Mouse (Mus musculus): ENCODE results near the gene Ksr1. TPM values are rescaled to one million over a fixed set of nuclear protein-coding genes. Genes with fewer than 3 reads are reported as not detected.
A peak's percentile ranks its signal among the peaks of the same experiment; 100 is the strongest.
"Not testable (repeated sequence)": the region's sequence is repeated elsewhere in the genome, so short reads cannot be mapped to it uniquely, and the experiment has no call there.

Ksr1 gene
- polyA plus RNA-seq, 1 experiment, result 28.1 TPM

DNA sequence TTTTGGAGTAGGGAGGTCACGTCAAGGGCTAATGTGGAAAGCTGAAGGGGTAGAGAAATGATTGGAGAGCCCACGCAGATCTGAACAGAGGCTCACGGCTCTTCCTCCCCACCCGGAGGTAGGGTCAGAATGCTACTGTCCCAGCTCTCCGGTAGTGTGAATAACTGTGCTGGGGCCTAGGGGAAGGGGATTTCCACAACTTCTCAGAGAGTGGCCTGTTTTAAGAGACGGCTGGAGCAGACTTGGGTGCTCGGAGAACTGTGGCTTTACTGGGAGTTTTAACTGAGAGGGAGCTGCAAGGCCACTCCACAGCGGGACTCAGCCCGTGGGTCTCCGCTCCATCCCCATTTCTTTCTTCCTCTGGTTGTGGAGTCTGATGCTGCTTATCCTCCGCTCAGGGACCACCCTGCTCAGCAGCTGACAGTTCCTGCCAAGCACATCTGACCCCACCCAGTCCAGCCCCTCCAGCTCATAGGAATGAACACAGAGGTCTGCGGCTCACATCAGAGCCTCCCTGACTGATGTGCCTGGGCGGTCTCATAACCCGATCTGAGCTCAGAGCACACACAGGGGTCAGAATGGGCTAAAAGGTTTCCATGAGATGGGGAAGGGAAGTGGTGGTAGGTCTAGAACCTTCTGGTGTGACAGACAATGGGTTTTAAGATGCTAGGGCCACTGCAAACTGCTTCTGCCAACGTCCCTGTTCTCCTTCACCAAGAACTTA lies 131.4 kb downstream of the Ksr1 start:
- Histone ChIP-seq H3K27me3 (ENCODE audit: control insufficient read depth, insufficient read depth, low read length) (no peaks in the 10 kb centered on the region), H3K4me1 (replicated peaks; ENCODE audit: control insufficient read depth, insufficient read depth, low read length) (peaks cover 44% of the 10 kb centered on the region), H3K4me3 (ENCODE audit: control insufficient read depth, insufficient read depth, low read length) (no peak overlapping the region), H3K36me3 (ENCODE audit: control insufficient read depth, insufficient read depth, low read length) (no peaks in the 10 kb centered on the region), H3K27ac (ENCODE audit: control insufficient read depth, insufficient read depth, low read length) (no peak overlapping the region)
- 96% methylated on average over 15 of the region's 15 CpGs for WGBS
- no peak for TF ChIP-seq POLR2A (IDR thresholded peaks at IDR 0.05; ENCODE audit: control insufficient read depth, extremely low read depth, insufficient read depth, low read length, poor library complexity)
- no peak for TF ChIP-seq CTCF (IDR thresholded peaks at IDR 0.05; ENCODE audit: borderline replicate concordance, control insufficient read depth, extremely low read depth, insufficient read depth, low read length, poor library complexity)
- no peak for DNase-seq

DNA sequence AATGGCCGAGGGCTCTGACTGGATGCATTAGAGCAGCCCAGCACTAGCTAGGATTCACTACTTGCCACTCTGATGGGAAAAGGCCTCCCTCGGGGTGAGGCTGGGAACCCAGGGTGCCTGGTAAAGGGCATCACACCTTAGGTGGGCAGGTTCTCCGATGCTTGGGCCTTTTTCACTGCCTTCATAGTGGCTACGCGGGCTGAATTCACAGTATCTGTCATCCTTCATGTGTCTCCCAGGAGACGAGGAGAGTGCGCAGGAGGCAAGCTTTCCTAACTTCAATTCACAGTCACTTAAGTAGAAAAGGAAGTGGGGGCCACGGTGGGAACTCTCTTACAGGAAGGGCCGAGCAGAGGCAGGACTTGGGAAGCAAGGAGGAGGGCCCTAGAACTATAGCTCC lies 132.4 kb downstream of the Ksr1 start:
- DNase-seq, result no peak
- no peaks in the 10 kb centered on the region for H3K27me3 ChIP-seq (ENCODE audit: control insufficient read depth, insufficient read depth, low read length)
- TF ChIP-seq POLR2A (IDR thresholded peaks at IDR 0.05; ENCODE audit: control insufficient read depth, extremely low read depth, insufficient read depth, low read length, poor library complexity), result no peak
- no peak for TF ChIP-seq CTCF (IDR thresholded peaks at IDR 0.05; ENCODE audit: borderline replicate concordance, control insufficient read depth, extremely low read depth, insufficient read depth, low read length, poor library complexity)
- H3K36me3 ChIP-seq (ENCODE audit: control insufficient read depth, insufficient read depth, low read length), result no peaks in the 10 kb centered on the region
- 82% methylated on average over 9 of the region's 9 CpGs for WGBS
- H3K4me1 ChIP-seq (replicated peaks; ENCODE audit: control insufficient read depth, insufficient read depth, low read length), result peaks cover 41% of the 10 kb centered on the region
- H3K27ac ChIP-seq (ENCODE audit: control insufficient read depth, insufficient read depth, low read length), result no peak overlapping the region
- no peak overlapping the region for H3K4me3 ChIP-seq (ENCODE audit: control insufficient read depth, insufficient read depth, low read length)

DNA sequence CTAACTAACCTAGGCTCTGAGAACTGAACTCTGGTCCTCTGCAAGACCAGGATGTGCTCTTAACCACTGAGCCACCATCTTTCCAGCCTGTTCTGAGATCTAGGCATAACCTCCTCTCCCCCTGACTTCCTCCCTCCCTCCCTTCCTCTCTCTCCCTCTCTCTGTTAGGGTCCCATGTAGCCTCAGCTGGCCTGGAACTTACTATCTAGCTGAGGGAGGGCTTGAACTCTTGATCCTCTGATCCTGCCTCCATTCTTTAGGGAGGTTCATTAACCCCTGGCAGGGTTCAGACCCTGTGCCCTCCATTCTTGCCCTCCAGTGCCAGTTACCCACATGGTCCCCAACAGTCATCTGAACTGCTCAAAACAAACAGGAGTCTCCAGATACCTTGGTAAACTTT lies 133.2 kb downstream of the Ksr1 start:
- H3K36me3 ChIP-seq (ENCODE audit: control insufficient read depth, insufficient read depth, low read length), result no peaks in the 10 kb centered on the region
- H3K4me1 ChIP-seq (replicated peaks; ENCODE audit: control insufficient read depth, insufficient read depth, low read length), result peaks cover 48% of the 10 kb centered on the region
- H3K4me3 ChIP-seq (ENCODE audit: control insufficient read depth, insufficient read depth, low read length), result no peak overlapping the region
- TF ChIP-seq CTCF (IDR thresholded peaks at IDR 0.05; ENCODE audit: borderline replicate concordance, control insufficient read depth, extremely low read depth, insufficient read depth, low read length, poor library complexity) (no peak), POLR2A (IDR thresholded peaks at IDR 0.05; ENCODE audit: control insufficient read depth, extremely low read depth, insufficient read depth, low read length, poor library complexity) (no peak)
- H3K27me3 ChIP-seq (ENCODE audit: control insufficient read depth, insufficient read depth, low read length), result no peaks in the 10 kb centered on the region
- DNase-seq, result no peak
- no peak overlapping the region for H3K27ac ChIP-seq (ENCODE audit: control insufficient read depth, insufficient read depth, low read length)

DNA sequence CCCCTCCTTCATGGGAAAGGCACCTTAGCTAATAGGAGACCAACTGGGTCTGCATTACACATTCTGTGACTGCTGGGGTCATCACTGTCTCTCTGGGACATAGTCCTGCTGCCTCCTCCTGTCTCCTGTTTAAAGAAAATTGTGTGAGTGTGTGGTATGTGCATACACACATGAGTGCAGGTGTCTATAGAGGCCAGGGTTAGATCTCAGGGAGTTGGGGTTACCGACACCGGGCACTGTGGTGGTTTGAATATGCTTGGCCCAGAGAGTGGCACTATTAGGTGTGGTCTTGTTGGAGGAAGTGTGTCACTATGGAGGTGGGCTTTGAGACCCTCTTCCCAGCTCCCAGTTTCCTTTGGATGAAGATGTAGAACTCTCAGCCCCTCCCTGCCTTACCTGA lies 133.7 kb downstream of the Ksr1 start:
- Histone ChIP-seq H3K27me3 (ENCODE audit: control insufficient read depth, insufficient read depth, low read length) (no peaks in the 10 kb centered on the region), H3K4me1 (replicated peaks; ENCODE audit: control insufficient read depth, insufficient read depth, low read length) (peaks cover 50% of the 10 kb centered on the region), H3K36me3 (ENCODE audit: control insufficient read depth, insufficient read depth, low read length) (no peaks in the 10 kb centered on the region), H3K27ac (ENCODE audit: control insufficient read depth, insufficient read depth, low read length) (no peak overlapping the region), H3K4me3 (ENCODE audit: control insufficient read depth, insufficient read depth, low read length) (no peak overlapping the region)
- TF ChIP-seq CTCF (IDR thresholded peaks at IDR 0.05; ENCODE audit: borderline replicate concordance, control insufficient read depth, extremely low read depth, insufficient read depth, low read length, poor library complexity) (no peak), POLR2A (IDR thresholded peaks at IDR 0.05; ENCODE audit: control insufficient read depth, extremely low read depth, insufficient read depth, low read length, poor library complexity) (no peak)
- no peak for DNase-seq
- WGBS, result 94% methylated on average over 2 of the region's 2 CpGs

DNA sequence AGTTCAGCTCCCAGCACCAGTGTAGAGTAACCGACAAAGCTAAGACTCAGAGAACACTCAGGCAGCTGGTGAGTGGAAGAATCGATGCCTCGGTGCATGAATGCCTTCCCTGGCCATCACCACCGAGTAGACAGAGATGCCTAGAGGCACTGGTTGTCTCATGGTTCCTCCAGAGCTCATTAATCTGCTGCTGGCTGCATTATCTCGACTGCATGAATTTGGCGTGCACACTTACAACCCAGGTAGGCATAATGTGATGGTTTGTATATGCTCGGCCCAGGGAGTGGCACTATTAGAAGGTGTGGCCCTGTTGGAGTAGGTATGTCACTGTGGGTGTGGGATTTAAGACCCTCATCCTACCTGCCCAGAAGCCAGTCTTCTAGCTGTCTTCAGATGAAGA lies 137.3 kb downstream of the Ksr1 start:
- no peak overlapping the region for H3K4me3 ChIP-seq (ENCODE audit: control insufficient read depth, insufficient read depth, low read length)
- no peaks in the 10 kb centered on the region for H3K27me3 ChIP-seq (ENCODE audit: control insufficient read depth, insufficient read depth, low read length)
- H3K36me3 ChIP-seq (ENCODE audit: control insufficient read depth, insufficient read depth, low read length), result no peaks in the 10 kb centered on the region
- WGBS, result 96% methylated on average over 7 of the region's 7 CpGs
- H3K27ac ChIP-seq (ENCODE audit: control insufficient read depth, insufficient read depth, low read length), result peak overlapping the region; percentile 44; the same call in 1 of the 2 replicates
- no peak for TF ChIP-seq POLR2A (IDR thresholded peaks at IDR 0.05; ENCODE audit: control insufficient read depth, extremely low read depth, insufficient read depth, low read length, poor library complexity)
- peaks cover 32% of the 10 kb centered on the region for H3K4me1 ChIP-seq (replicated peaks; ENCODE audit: control insufficient read depth, insufficient read depth, low read length)
- no peak for DNase-seq

DNA sequence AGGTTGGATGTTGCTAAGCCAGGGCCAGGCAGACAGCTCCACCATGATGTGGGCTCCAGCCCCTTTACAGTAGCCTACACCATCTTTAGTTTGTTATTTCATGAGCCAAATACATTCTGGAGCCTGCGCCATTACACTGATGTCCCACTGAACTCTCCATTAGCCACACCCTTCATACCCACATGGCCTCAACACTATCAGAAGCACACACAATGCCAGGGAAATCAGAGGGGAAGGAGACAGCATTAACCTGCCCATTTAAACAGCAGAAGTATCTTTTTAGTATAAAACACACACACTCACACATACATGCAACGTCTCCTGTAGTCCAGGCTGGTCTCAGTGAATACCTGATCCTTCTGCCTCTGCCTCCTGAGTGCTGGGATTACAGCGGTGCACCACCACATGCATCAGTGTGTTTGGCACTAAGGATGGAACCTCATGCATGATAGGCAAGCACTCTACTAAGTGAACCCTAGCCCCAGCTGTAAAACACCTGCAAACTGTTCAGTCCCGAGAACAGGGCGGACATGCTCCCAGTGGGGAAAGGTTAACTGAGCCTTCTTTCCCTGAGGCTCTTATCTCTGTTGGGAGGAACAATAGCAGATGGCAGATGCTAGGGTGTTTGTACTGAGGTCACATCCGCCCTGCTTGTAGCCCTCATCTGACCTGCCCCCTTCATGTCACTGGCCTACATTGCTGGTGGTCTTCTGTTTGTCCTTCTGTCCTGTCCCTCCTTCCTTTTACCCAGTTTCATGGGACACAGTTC lies 138.0 kb downstream of the Ksr1 start:
- Histone ChIP-seq H3K4me3 (ENCODE audit: control insufficient read depth, insufficient read depth, low read length) (no peak overlapping the region), H3K36me3 (ENCODE audit: control insufficient read depth, insufficient read depth, low read length) (no peaks in the 10 kb centered on the region), H3K27me3 (ENCODE audit: control insufficient read depth, insufficient read depth, low read length) (no peaks in the 10 kb centered on the region), H3K4me1 (replicated peaks; ENCODE audit: control insufficient read depth, insufficient read depth, low read length) (peaks cover 36% of the 10 kb centered on the region), H3K27ac (ENCODE audit: control insufficient read depth, insufficient read depth, low read length) (peak overlapping the region; percentile 44; the same call in 1 of the 2 replicates)
- TF ChIP-seq POLR2A (IDR thresholded peaks at IDR 0.05; ENCODE audit: control insufficient read depth, extremely low read depth, insufficient read depth, low read length, poor library complexity), result no peak
- TF ChIP-seq CTCF (IDR thresholded peaks at IDR 0.05; ENCODE audit: borderline replicate concordance, control insufficient read depth, extremely low read depth, insufficient read depth, low read length, poor library complexity), result no peak
- peak; percentile 48 for DNase-seq
- 85% methylated on average over 6 of the region's 6 CpGs for WGBS

DNA sequence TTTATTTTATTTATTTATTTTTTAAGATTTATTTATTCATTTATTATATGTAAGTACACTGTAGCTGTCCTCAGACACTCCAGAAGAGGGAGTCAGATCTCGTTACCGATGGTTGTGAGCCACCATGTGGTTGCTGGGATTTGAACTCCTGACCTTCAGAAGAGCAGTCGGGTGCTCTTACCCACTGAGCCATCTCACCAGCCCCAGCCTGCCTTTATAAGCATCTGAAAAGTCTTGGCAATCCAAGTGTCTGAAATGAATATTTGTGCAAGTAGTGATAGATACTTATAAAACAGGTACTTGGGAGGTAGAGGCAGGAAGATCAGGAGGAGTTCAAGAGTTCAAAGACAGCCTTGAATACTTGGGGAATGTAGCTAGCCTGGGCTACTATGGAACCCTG lies 138.9 kb downstream of the Ksr1 start:
- not testable (repeated sequence) for H3K36me3 ChIP-seq (ENCODE audit: control insufficient read depth, insufficient read depth, low read length); H3K27me3 ChIP-seq (ENCODE audit: control insufficient read depth, insufficient read depth, low read length); H3K4me3 ChIP-seq (ENCODE audit: control insufficient read depth, insufficient read depth, low read length); DNase-seq; H3K27ac ChIP-seq (ENCODE audit: control insufficient read depth, insufficient read depth, low read length)
- H3K4me1 ChIP-seq (replicated peaks; ENCODE audit: control insufficient read depth, insufficient read depth, low read length), result peaks cover 39% of the 10 kb centered on the region
- WGBS, result 95% methylated on average over 3 of the region's 3 CpGs
